Mouse (Mus musculus) MEL (cell line): ENCODE measurements at regions not wholly inside any gene's neighbourhood (a gene's known extent, or its start where the extent isn't known, plus 50 kb on each side); places are given as distances from the start of the nearest gene placed in this dataset.

Source experiments
- DNase-seq: peaks from one replicate; pipeline ENCODE4 v3.0.0; 2011; ENCODE audit warnings: low read depth, low spot score
- H3K27ac ChIP-seq: 2 replicates; pipeline ENCODE4 v1.5.1; 2012; ENCODE audit warnings: low read depth, mild to moderate bottlenecking, control low read depth, low read length, moderate library complexity; ENCODE audit not compliant: control insufficient read depth
- H3K27me3 ChIP-seq, 2 experiments: fragments of 150-350 bp in 1 of 2; sonication (generic) in 1 of 2; 2 replicates each; pipeline ENCODE4 v1.6.1; 2012; ENCODE audit warnings: low read length in 2 of 2, mild to moderate bottlenecking in 2 of 2, improper control_type of control experiment in 1 of 2, moderate library complexity in 1 of 2; ENCODE audit not compliant: insufficient read depth in 2 of 2, control insufficient read depth in 1 of 2
- H3K36me3 ChIP-seq, 2 experiments: 2 replicates each; pipeline ENCODE4 v1.6.1; 2012 to 2014; ENCODE audit warnings: low read length in 2 of 2, improper control_type of control experiment in 1 of 2, inconsistent platforms in 1 of 2, mild to moderate bottlenecking in 1 of 2; ENCODE audit not compliant: insufficient read depth in 2 of 2, control insufficient read depth in 1 of 2
- H3K4me1 ChIP-seq, 2 experiments: fragments of 150-350 bp in 1 of 2; sonication (generic) in 1 of 2; 2 replicates each; pipeline ENCODE4 v1.6.1; 2012; ENCODE audit warnings: low read length in 2 of 2, improper control_type of control experiment in 1 of 2, mild to moderate bottlenecking in 1 of 2; ENCODE audit not compliant: insufficient read depth in 2 of 2, control insufficient read depth in 1 of 2
- H3K4me3 ChIP-seq, 2 experiments: fragments of 150-350 bp in 1 of 2; sonication (generic) in 1 of 2; 2 replicates each; pipeline ENCODE4 v1.5.1; 2012; ENCODE audit warnings: low read depth in 2 of 2, low read length in 2 of 2, mild to moderate bottlenecking in 2 of 2, moderate library complexity in 2 of 2, control low read depth in 1 of 2, improper control_type of control experiment in 1 of 2; ENCODE audit not compliant: control insufficient read depth in 1 of 2, insufficient read depth in 1 of 2
- H3K79me2 ChIP-seq: 2 replicates; pipeline ENCODE4 v1.6.1; 2012; ENCODE audit warnings: mild to moderate bottlenecking, low read length, moderate library complexity; ENCODE audit not compliant: control insufficient read depth, poor library complexity, insufficient read depth
- H3K9ac ChIP-seq: 2 replicates; pipeline ENCODE4 v1.6.1; 2012; ENCODE audit warnings: low read depth, mild to moderate bottlenecking, control low read depth, low read length, moderate library complexity; ENCODE audit not compliant: control insufficient read depth, poor library complexity, severe bottlenecking
- H3K9me3 ChIP-seq: fragments of 150-350 bp; sonication (generic); replicated peaks from 2 replicates; pipeline ENCODE4 v1.6.1; 2012; ENCODE audit warnings: mild to moderate bottlenecking, low read length, improper control_type of control experiment, moderate library complexity; ENCODE audit not compliant: insufficient read depth
- BHLHE40 ChIP-seq: IDR thresholded peaks from 2 replicates; pipeline ENCODE4 v1.6.1; 2012; ENCODE audit warnings: low read depth, mild to moderate bottlenecking, inconsistent platforms, low read length, improper control_type of control experiment, borderline replicate concordance
- E2F4 ChIP-seq: IDR thresholded peaks from 2 replicates; pipeline ENCODE4 v1.6.1; 2011; ENCODE audit warnings: low read depth, low read length, improper control_type of control experiment, borderline replicate concordance
- HCFC1 ChIP-seq: IDR thresholded peaks from 2 replicates; pipeline ENCODE4 v1.6.1; 2012; ENCODE audit warnings: low read depth, mild to moderate bottlenecking, inconsistent platforms, low read length, improper control_type of control experiment, moderate library complexity
- MAZ ChIP-seq: IDR thresholded peaks from 2 replicates; pipeline ENCODE4 v1.6.1; 2012; ENCODE audit warnings: low read depth, mild to moderate bottlenecking, inconsistent platforms, low read length, improper control_type of control experiment
- NELFE ChIP-seq: IDR thresholded peaks from 2 replicates; pipeline ENCODE4 v1.6.1; 2011; ENCODE audit warnings: low read depth, low read length, improper control_type of control experiment

GRCm38 (mm10) chr1:146052504-146052903 is 442.1 kb upstream of the Brinp3 start:
- Histone ChIP-seq H3K79me2 (no peaks in the 10 kb centered on the region), H3K27ac (no peak overlapping the region), H3K9me3 (no peaks in the 10 kb centered on the region), H3K9ac (no peak overlapping the region), H3K27me3 (no peaks in the 10 kb centered on the region), H3K36me3 (peaks cover 0 to 2% of the 10 kb centered on the region in 2 experiments; a peak in 2 of 4 replicates), H3K4me1 (no peaks in the 10 kb centered on the region), H3K4me3 (no peak overlapping the region)
- TF ChIP-seq BHLHE40 (no peak), HCFC1 (no peak), NELFE (no peak), MAZ (no peak), E2F4 (no peak)
- no peak for DNase-seq
